Mouse (Mus musculus): Measurements from ENCODE around the gene 1190007I07Rik. TPM values are rescaled to one million over a fixed set of nuclear protein-coding genes. Genes with fewer than 3 reads are reported as not detected.

1190007I07Rik gene
- 86.1 and 87.7 TPM in 2 replicates for polyA plus RNA-seq (2015; fragmentation: Nextera tagmentation; extraction: Ambion mirVana)

DNA sequence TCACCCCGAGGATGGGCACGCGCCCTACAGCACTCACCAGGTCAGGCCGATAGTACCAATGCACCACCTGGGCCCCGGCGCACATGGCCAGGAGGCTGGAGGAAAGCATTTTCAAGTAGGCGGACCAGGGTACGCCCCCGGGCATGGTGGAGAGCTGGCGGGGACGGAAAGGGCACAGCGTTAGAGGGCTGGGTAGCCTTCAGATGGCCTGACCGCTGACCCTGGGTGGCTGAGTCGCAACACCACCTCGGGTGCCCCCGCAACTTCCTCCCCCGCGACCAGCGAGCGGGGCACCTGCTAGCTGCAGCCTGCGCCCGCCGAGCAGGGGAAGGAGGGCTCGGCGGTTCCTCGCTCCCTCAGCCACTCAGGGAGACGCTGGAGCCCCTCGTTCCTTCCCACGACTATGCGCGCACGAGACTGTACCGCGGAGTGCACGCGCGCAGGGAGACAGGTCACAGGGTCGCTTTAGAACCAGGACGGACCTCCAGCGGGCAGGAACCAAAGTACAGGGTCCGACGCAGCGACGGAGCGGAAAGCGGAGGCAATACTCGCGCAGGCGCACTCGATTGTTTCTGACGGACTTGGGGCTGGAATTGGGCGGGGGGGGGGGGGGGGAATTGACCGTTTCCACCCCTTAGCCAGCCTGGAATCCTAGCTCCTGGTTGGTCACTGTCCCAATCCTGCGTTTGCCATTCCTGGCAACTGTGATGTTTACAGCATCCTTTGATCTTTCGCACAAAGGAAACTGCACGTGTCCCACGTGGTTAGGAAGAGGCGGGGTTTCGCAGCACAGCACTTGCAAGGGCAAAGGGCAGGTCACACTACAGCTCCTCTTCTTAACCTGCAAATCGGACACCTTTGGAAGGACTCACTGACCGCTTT is at the start of gene 1190007I07Rik:
1190007I07Rik (minus strand) TSS at position 558 of the 882 bp plus-strand sequence.
- peak; percentile 91 for DNase-seq (ENCODE audit: low spot score)

DNA sequence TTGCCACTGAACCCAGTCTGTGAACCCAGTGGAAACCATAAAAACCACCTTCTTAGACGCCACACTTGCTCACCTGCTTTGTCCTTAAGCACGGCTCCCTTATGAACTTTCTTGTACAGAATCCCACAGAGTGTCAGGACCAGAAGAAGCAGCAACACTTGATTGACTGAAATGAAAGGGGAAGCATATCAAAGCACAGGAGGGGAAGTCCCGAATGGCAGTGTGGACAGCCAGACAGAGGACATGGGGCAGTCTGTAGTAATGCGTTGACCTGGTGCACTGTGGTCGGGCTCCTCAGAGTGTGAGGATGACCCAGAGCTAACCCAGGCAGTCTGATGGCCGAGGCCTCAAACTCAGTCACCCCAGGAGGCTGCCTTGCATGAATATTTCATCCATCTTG is 47.2 kb upstream of the 1190007I07Rik start:
- no peak for DNase-seq (ENCODE audit: low spot score)

- DNase-seq (ENCODE audit: low spot score) = peak; percentile 88
Observed at GRCm38 (mm10) chr10:82666436-82667234, 43.6 kb upstream of the 1190007I07Rik start.

DNA sequence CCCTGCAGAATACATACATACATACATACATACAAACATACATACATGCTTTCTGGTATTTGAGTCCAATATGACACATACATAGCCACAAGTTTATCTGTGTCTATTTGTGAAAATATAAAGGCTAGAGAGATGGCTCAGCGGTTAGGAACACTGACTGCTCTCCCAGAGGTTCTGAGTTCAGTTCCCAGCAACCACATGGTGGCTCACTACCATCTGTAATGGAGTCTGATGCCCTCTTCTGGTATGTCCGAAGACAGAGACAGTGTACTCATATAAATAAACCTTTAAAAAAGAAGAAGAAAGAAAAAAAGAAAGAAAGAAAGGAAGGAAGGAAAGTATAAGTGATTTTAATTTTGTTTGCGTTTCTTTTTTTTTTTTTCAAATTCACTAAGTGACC is 42.9 kb upstream of the 1190007I07Rik start:
- DNase-seq (ENCODE audit: low spot score) = no peak

GRCm38 (mm10) chr10:82663289-82663688 is 40.3 kb upstream of the 1190007I07Rik start:
- DNase-seq (ENCODE audit: low spot score) = no peak

DNA sequence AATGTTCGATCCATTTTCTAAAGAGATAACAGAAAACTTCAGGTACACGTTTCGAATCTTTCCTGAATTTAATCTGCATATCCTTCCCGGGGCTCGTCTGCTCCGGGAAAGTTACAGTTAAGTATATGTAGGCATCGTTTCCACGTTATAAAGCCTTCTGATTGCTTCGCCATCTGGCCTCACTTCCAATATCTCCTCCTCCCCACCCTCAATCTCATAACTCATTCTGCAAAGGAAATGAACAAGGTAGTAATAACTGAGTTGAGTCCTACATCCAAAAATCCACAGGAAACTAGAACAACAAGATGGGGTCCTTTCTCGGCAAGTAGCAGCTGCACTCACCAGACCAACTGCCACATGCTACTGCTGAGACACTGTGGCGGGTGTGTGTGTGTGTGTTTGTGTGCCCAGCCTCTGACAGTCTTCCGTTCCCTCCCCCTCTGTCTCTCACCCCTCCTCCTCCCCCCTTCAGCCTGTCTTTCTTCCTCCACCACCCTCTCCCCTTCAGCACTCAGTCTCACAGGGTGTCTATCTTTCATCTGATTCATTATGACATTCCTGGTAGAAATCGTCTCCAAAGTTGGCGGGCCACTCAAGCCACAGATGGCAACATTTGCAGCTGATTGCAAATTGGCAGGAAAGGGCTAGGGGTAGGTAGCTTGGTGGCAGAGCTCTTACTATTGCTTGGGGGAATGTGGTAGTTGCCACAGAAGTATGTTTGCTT is 39.4 kb upstream of the 1190007I07Rik start:
- DNase-seq (ENCODE audit: low spot score) = peak; percentile 81

DNA sequence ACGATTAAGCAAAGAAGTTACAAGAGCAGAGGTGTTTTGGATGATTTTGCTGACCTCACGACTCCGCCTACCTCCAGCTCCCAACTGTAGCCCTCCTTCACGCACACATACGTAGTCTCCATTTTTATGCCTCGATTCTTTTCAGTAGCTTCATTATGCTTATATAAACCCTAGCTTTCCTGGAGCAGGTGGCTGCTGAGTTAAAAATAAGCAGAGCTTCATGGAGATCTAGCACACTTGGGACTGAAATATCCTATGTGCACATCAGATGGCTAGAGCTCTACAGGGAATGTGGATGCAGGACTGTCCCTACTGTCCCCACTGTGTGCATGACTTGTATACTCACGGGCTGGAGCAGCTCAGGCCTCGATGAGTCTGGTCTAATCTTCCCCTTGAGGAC is 38.8 kb upstream of the 1190007I07Rik start:
- DNase-seq (ENCODE audit: low spot score) = peak; percentile 7

- DNase-seq (ENCODE audit: low spot score) = no peak
Observed at GRCm38 (mm10) chr10:82654581-82654980, 31.6 kb upstream of the 1190007I07Rik start.

- no peak for DNase-seq (ENCODE audit: low spot score)
Observed at GRCm38 (mm10) chr10:82652625-82653024, 29.6 kb upstream of the 1190007I07Rik start.

DNA sequence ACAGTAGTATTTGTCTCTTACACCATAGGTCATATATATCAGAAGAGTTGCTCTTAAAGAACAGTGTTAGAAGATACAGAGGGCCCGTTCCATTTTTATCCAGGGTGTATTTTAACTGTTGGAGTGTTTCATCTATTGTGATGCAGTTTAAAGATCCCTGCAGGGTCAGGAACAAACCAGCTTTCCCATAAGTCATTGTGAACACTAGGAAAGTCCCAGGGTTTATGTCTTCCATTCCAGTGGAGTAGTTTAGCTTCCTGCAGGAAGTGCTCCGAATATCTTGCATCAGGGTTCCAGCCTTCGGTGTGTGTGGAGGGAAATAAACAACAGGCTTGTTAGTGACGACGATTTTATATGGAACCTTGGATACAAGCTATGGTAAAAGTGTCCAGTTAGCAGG is 28.2 kb upstream of the 1190007I07Rik start:
- no peak for DNase-seq (ENCODE audit: low spot score)

- DNase-seq (ENCODE audit: low spot score) = no peak
Observed at GRCm38 (mm10) chr10:82647205-82647811, 24.3 kb upstream of the 1190007I07Rik start.

DNA sequence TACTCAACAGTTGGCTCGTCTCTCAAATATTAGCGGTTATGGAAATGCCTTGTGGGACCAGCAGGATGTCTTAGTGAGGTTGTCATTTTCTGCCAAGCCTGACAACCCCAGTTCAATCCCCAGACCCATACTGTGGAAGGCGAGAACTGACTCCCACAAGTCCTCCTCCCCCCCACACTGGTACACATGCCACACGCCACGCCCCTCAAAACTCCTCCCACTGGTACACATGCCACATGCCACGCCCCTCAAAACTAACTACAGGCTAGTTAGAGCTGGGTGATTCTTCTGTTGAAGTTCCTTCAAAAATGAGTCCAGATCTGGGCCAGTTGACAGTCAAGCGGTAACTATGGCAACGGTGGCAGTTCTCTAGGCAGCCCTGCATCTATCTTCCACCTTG is 23.1 kb upstream of the 1190007I07Rik start:
- DNase-seq (ENCODE audit: low spot score) = no peak

DNA sequence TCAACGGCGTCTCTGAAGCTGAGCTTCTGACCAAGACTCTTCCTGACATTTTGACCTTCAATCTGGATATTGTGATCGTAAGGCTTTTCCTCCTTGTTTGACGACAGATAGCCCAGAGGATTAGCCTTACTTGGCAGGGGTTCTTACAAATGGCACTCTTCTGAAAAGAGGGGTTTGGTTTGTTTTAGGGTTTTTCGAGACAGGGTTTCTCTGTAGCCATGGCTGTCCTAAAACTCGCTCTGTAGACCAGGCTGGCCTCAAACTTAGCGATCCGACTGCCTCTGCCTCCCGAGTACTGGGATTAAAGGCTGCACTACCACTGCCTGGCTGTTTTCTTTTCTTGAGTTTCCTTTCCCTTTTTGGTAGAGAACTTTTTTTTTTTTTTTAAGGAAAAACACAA is 18.5 kb upstream of the 1190007I07Rik start:
- DNase-seq (ENCODE audit: low spot score) = no peak

DNA sequence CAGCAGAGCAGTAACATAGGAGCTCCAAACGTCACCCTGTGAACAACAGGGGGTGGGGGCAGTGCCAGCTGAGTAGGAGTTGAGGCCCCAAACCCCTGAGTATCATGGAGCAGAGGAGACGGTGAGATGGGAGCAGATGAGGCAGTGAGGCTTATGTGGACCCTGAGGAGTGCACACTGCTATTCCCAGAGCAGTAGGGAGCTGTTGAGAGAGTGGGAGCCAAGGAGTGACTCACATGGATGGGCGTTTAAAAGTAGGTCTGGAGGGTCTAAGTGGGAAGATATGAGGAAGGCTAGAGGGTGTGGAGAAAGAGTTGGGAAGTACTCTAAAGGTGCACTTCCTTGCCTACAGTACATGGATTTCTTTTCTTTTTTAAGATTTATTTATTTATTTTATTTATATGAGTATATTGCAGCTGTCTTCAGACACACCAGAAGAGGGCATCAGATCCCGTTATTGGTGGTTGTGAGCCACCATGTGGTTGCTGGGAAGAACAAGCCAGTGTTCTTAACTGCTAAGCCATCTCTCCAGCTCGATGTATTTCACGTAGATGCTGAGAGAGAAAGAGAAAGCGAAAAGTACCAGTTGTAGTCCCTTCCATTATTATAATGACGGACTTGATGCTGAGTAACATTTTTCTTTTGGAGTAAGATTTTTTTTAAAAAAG is 16.1 kb upstream of the 1190007I07Rik start:
- no peak for DNase-seq (ENCODE audit: low spot score)

GRCm38 (mm10) chr10:82636321-82636720 is 13.3 kb upstream of the 1190007I07Rik start:
- no peak for DNase-seq (ENCODE audit: low spot score)

DNA sequence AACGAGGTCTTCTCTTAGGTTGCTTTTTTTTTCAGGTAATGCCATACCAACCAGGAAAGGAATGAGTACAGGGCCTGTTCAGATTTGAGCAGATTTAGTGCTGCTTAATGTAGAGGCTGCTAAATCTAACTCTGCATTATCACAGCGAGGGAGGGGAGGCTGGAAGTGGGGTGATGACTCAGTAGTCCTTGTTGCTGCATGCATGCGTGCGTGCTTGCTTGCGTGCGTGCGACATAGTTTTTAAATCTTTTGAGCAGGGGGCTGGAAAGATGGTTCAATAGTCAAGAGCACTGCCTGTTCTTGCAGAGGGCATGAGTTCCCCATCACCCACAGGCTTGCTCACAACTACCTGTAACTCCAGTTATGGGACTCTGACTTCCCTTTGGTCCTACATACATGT is 11.3 kb upstream of the 1190007I07Rik start:
- no peak for DNase-seq (ENCODE audit: low spot score)

DNA sequence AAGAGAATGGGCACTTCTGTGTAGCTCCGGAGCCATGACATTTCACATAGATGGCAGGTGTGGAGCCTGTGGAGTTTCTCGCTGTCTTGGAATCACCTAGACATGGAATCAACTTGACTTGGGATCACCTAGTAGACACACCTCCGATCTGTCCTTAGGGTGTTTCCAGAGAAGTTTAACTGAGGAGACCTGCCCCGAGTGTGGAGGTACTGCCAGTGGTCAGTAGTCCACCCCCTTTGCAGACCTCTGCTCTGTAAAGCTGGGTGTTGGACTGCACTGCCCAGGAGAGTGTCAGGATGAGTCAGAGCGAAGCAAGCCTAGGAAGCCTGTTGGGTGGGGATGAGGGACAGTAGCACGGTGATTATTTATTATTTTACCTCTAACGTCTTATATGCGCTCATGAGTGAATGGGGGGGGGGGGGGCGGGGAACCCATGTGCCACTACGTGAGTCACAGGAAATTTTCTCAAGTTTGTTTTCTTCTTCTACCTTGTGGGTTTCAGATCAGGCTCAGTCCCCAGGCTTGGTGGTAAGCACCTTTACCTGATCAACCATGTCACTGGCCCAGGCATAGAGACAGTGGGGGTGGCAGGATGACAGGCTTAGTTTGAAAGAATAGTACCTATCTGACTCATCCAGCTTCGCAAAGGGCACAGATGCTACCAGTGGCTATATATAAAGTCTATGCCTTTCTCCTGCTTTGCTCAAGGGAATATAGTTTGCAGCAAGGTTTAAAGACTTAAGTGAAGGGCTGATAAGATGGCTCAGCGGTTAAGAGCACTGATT is 9.7 kb upstream of the 1190007I07Rik start:
- no peak for DNase-seq (ENCODE audit: low spot score)

DNA sequence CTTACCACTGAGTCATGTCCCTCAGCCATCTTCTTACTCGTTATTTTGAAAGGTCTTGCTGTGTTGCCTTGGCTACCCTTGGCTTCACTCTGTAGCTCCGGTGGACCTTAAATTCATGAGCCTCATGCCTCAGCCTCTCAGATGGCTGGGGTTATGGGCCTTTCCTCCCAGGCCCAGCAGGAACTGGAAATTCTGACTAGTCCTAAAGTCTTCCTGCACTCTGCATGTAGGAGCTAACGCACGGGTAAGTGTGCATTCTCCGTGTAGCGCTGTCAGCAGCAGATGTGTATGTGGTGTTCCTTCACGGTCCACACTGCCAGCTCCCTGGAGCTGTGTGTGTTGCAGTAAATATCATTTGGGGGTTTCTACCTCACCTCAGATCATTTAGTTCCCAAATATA is 8.1 kb upstream of the 1190007I07Rik start:
- no peak for DNase-seq (ENCODE audit: low spot score)

DNA sequence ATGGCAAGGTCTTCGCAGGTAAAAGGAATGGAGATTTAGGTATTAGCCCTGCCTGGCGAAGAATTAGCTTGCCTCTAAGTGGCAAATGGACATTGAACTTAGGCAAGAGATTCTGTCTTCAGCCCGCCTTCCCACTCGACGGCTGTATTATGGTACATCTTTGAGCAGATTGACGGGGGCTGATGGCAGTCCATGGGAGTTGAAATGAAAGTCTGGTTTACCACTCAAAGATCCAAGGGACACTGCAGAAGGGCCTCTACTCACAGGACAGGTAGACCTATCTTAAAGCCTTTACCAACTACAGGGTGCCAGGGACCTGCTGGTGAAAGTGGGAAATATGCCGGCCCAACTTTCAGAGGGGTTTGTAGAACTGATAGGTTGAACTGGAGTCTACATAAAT is 7.5 kb upstream of the 1190007I07Rik start:
- DNase-seq (ENCODE audit: low spot score) = peak; percentile 7

Measured in thymus, postnatal 0 days (tissue).